ENCODE assay signal across 9 mouse cellular contexts in genomic region chr1:77896226-77896625, GRCm38 (mm10).
DNase-seq lines count a peak whose midpoint lies in the region; ATAC-seq and TF ChIP-seq lines count a peak whose summit lies in the region.
"Had no signal": no experiment of that assay in that cellular context is flagged by ENCODE, and none has a peak within 500 bp of the region (broad histone marks: within the 10 kb centered on the region; RNA-seq: fewer than 3 reads in every experiment).

No protein-coding gene starts in this region.

- CTCF ChIA-PET in Patski (lab: Charles Lee) = no interaction called here

- H3K4me2 ChIP-seq in lung, postnatal 0 days (replicated peaks; ENCODE audit: low read depth, low read length) = no peak overlapping the region
- H3K4me2 ChIP-seq: liver, embryonic 13.5 days had no signal

- 34% methylated on average over 5 of the region's 5 CpGs for WGBS in lung, postnatal 0 days

- TF ChIP-seq CTCF in Patski (IDR thresholded peaks at IDR 0.05) = peak; percentile 65
- TF ChIP-seq CTCF in lung, postnatal 0 days (IDR thresholded peaks at IDR 0.05) = peak; percentile 85

- H3K4me3 ChIP-seq in lung, postnatal 0 days (ENCODE audit: low read depth, low read length) = no peak overlapping the region
- H3K4me3 ChIP-seq: liver, embryonic 13.5 days had no signal

- no peak for TF ChIP-seq EP300 in lung, postnatal 0 days (IDR thresholded peaks at IDR 0.05)

- H3K4me1 ChIP-seq in lung, postnatal 0 days (ENCODE audit: insufficient read depth, low read depth, low read length) = no peaks in the 10 kb centered on the region
- H3K4me1 ChIP-seq: liver, embryonic 13.5 days had no signal

- DNase-seq in heart, postnatal 4 days = peak; percentile 11
- no peak for DNase-seq in heart, adult 11 months
- no peak for DNase-seq in Patski (ENCODE audit: low read depth, low spot score)
- DNase-seq in forelimb bud, embryonic 11.5 days (ENCODE audit: low read depth, low spot score) = peak; percentile 27
- peak; percentile 49 for DNase-seq in lung, postnatal 0 days (ENCODE audit: low spot score)
- DNase-seq in spleen, postnatal 14 days (ENCODE audit: low spot score in 2 of 2) = no peak
- no peak for DNase-seq in adrenal gland, postnatal 4 days (ENCODE audit: low spot score in 2 of 2)
- DNase-seq in ovary, postnatal 10 days (ENCODE audit: low spot score) = no peak
- DNase-seq: liver, embryonic 13.5 days had no signal

- no peak for ATAC-seq in Patski
- no peak for ATAC-seq in lung, postnatal 0 days

- no peaks in the 10 kb centered on the region for H3K36me3 ChIP-seq in lung, postnatal 0 days (ENCODE audit: insufficient read depth, low read length)
- H3K36me3 ChIP-seq: liver, embryonic 13.5 days had no signal

- H3K9me3 ChIP-seq in lung, postnatal 0 days (ENCODE audit: low read length) = no peaks in the 10 kb centered on the region
- H3K9me3 ChIP-seq: liver, embryonic 13.5 days had no signal

- POLR2A ChIA-PET in Patski (lab: Charles Lee) = no interaction called here

- in situ Hi-C loops in Patski (cut with MboI; ENCODE audit: low pct_unique_long_range_greater_than_20kb) = loop anchor here (5.0 to 10.0 kb wide), 2 partner anchors 301 to 379 kb away; partner anchors contain the start of gene Epha4

- H3K9ac ChIP-seq in lung, postnatal 0 days (replicated peaks; ENCODE audit: low read depth) = no peak overlapping the region
- H3K9ac ChIP-seq: liver, embryonic 13.5 days had no signal

- no peaks in the 10 kb centered on the region for H3K27me3 ChIP-seq in Patski
- no peaks in the 10 kb centered on the region for H3K27me3 ChIP-seq in lung, postnatal 0 days (replicated peaks; ENCODE audit: insufficient read depth, low read length)
- H3K27me3 ChIP-seq: liver, embryonic 13.5 days had no signal

- H3K27ac ChIP-seq in lung, postnatal 0 days (ENCODE audit: low read length) = no peak overlapping the region
- H3K27ac ChIP-seq: liver, embryonic 13.5 days had no signal

Comparison
In these comparisons a context has a peak if more than half of its experiments do, and no peak if none do; other contexts are left out.
1. DNase-seq: peak in heart, postnatal 4 days (single experiment), forelimb bud, embryonic 11.5 days (single experiment) and lung, postnatal 0 days (single experiment); none in heart, adult 11 months (single experiment), Patski (single experiment), spleen, postnatal 14 days (0 of 2), adrenal gland, postnatal 4 days (0 of 2) and ovary, postnatal 10 days (single experiment).